Mouse (Mus musculus) midbrain, embryonic 14.5 days (tissue): ENCODE results near the gene D2hgdh. TPM values are rescaled to one million over a fixed set of nuclear protein-coding genes. Genes with fewer than 3 reads are reported as not detected.
"Not testable (repeated sequence)": the region's sequence is repeated elsewhere in the genome, so short reads cannot be mapped to it uniquely, and the experiment has no call there.

Experiments used
- ATAC-seq: fragments of 200-750 bp; cut with Nextera tagmentation; 2 replicates; pipeline ENCODE4 v1.8.0; 2017; ENCODE audit warnings: moderate number of reproducible peaks, moderate library complexity; ENCODE audit not compliant: low FRiP score, low TSS enrichment
- DNase-seq: peaks from one replicate; pipeline ENCODE4 v3.0.0-alpha.2; 2015
- H3K27ac ChIP-seq: fragments of 300-500 bp; sonication (generic); replicated peaks from 2 replicates; pipeline ENCODE4 v1.5.1; 2014; ENCODE audit warnings: mild to moderate bottlenecking, low read depth, low read length, moderate library complexity
- H3K27me3 ChIP-seq: fragments of 300-500 bp; sonication (generic); 2 replicates; pipeline ENCODE4 v1.6.1; 2014; ENCODE audit warnings: low read length, control low read depth, mixed read lengths; ENCODE audit not compliant: control insufficient read depth, insufficient read depth
- H3K36me3 ChIP-seq: fragments of 300-500 bp; sonication (generic); 2 replicates; pipeline ENCODE4 v1.6.1; 2014; ENCODE audit warnings: low read length, control low read depth; ENCODE audit not compliant: control insufficient read depth, insufficient read depth
- H3K4me1 ChIP-seq: fragments of 300-500 bp; sonication (generic); 2 replicates; pipeline ENCODE4 v1.6.1; 2014; ENCODE audit warnings: mild to moderate bottlenecking, antibody characterized with exemption, low read length, control low read depth; ENCODE audit not compliant: control insufficient read depth, insufficient read depth
- H3K4me2 ChIP-seq: fragments of 300-500 bp; sonication (generic); 2 replicates; pipeline ENCODE4 v1.6.1; 2014; ENCODE audit warnings: mild to moderate bottlenecking, low read length, moderate library complexity
- H3K4me3 ChIP-seq: fragments of 300-500 bp; sonication (generic); replicated peaks from 2 replicates; pipeline ENCODE4 v1.5.1; 2014; ENCODE audit warnings: low read depth, low read length
- H3K9ac ChIP-seq: fragments of 300-500 bp; sonication (generic); replicated peaks from 2 replicates; pipeline ENCODE4 v1.6.1; 2014; ENCODE audit warnings: mild to moderate bottlenecking, low read length, moderate library complexity
- H3K9me3 ChIP-seq: fragments of 300-500 bp; sonication (generic); 2 replicates; pipeline ENCODE4 v1.6.1; 2016; ENCODE audit warnings: low read length, control low read depth, mixed read lengths; ENCODE audit not compliant: control insufficient read depth
- WGBS: fragments of 180-500 bp; shearing (Covaris S2); extraction: QIAGEN DNeasy Blood & Tissue Kit; methylation state at CpG from one replicate; pipeline ENCODE4 v1.1.7; 2014; 5-methylcytosine and 5-hydroxymethylcytosine counted together
- polyA plus RNA-seq: library from polyadenylated mRNA; unstranded; fragments of >200 nt; fragmentation: Nextera tagmentation; extraction: Ambion mirVana; gene quantifications from 2 replicates; pipeline ENCODE4 v1.2.1, GENCODE M21; 2014

The D2hgdh gene
- polyA plus RNA-seq, 1 experiment from 2014 or later: 11.5 TPM

GRCm38 (mm10) chr1:93823796-93824495 lies 763 bp upstream of the D2hgdh start:
- Histone ChIP-seq H3K27ac (peak overlapping the region; percentile 95; the same call in 1 of the 2 replicates), H3K9me3 (no peaks in the 10 kb centered on the region), H3K36me3 (peaks cover 20% of the 10 kb centered on the region), H3K4me3 (no peak overlapping the region), H3K9ac (no peak overlapping the region; the same call in 1 of the 2 replicates), H3K4me1 (peaks cover 10% of the 10 kb centered on the region), H3K4me2 (peak overlapping the region; percentile 95; the same call in 1 of the 2 replicates), H3K27me3 (no peaks in the 10 kb centered on the region)
- DNase-seq (no peak), ATAC-seq (no peak)
- 85% methylated on average over 3 of the region's 3 CpGs for WGBS

GRCm38 (mm10) chr1:93825105-93825674 lies 481 bp downstream of the D2hgdh start:
- WGBS: under 1% methylated on average over 30 of the region's 30 CpGs
- Histone ChIP-seq H3K4me3 (peak overlapping the region; percentile 58), H3K36me3 (peaks cover 9% of the 10 kb centered on the region), H3K9me3 (no peaks in the 10 kb centered on the region), H3K27me3 (no peaks in the 10 kb centered on the region), H3K27ac (peak overlapping the region; percentile 95), H3K9ac (peak overlapping the region; percentile 68), H3K4me1 (peaks cover 10% of the 10 kb centered on the region), H3K4me2 (peak overlapping the region; percentile 95)
- DNase-seq (peak; percentile 98), ATAC-seq (peak; percentile 96)

GRCm38 (mm10) chr1:93825771-93826539 lies 1.2 kb downstream of the D2hgdh start:
- WGBS: 37% methylated on average over 27 of the region's 27 CpGs

GRCm38 (mm10) chr1:93826540-93826835 lies 1.8 kb downstream of the D2hgdh start:
- H3K27ac ChIP-seq: no peak overlapping the region
- no peak overlapping the region for H3K9ac ChIP-seq

More at GRCm38 (mm10) chr1:93825771-93826539, 1.2 kb downstream of the D2hgdh start:
- Histone ChIP-seq H3K9me3 (no peaks in the 10 kb centered on the region), H3K4me2 (peak overlapping the region; percentile 95), H3K27me3 (no peaks in the 10 kb centered on the region), H3K4me1 (peaks cover 10% of the 10 kb centered on the region), H3K4me3 (peak overlapping the region; percentile 58), H3K36me3 (peaks cover 6% of the 10 kb centered on the region), H3K9ac (peak overlapping the region; percentile 68), H3K27ac (peak overlapping the region; percentile 95)
- DNase-seq (no peak), ATAC-seq (peak; percentile 34; the same call in 1 of the 2 replicates)

GRCm38 (mm10) chr1:93832754-93833360 lies 8.1 kb downstream of the D2hgdh start:
- peaks cover 11% of the 10 kb centered on the region for H3K36me3 ChIP-seq
- not testable (repeated sequence) for H3K4me3 ChIP-seq, H3K9me3 ChIP-seq, ATAC-seq, H3K4me1 ChIP-seq, H3K27me3 ChIP-seq, DNase-seq, H3K9ac ChIP-seq, H3K27ac ChIP-seq, H3K4me2 ChIP-seq
- WGBS: 74% methylated on average over 2 of the region's 4 CpGs

More at GRCm38 (mm10) chr1:93826540-93826835, 1.8 kb downstream of the D2hgdh start:
- ATAC-seq (no peak), DNase-seq (no peak)
- Histone ChIP-seq H3K27me3 (no peaks in the 10 kb centered on the region), H3K4me3 (no peak overlapping the region), H3K9me3 (no peaks in the 10 kb centered on the region), H3K4me2 (peak overlapping the region; percentile 95), H3K4me1 (peaks cover 10% of the 10 kb centered on the region), H3K36me3 (peaks cover under 1% of the 10 kb centered on the region; the same call in 1 of the 2 replicates)
- WGBS: 96% methylated on average over 9 of the region's 9 CpGs

GRCm38 (mm10) chr1:93834671-93835150 lies 10.0 kb downstream of the D2hgdh start:
- 81% methylated on average over 7 of the region's 7 CpGs for WGBS
- Histone ChIP-seq H3K36me3 (peaks cover 14% of the 10 kb centered on the region), H3K4me3 (no peak overlapping the region), H3K4me1 (no peaks in the 10 kb centered on the region), H3K27me3 (no peaks in the 10 kb centered on the region), H3K4me2 (no peak overlapping the region), H3K9ac (no peak overlapping the region), H3K27ac (no peak overlapping the region), H3K9me3 (no peaks in the 10 kb centered on the region)
- ATAC-seq (no peak), DNase-seq (no peak)

- no peak overlapping the region for H3K27ac ChIP-seq
- no peak overlapping the region for H3K9ac ChIP-seq
- H3K27me3 ChIP-seq: no peaks in the 10 kb centered on the region
- ATAC-seq (no peak), DNase-seq (no peak)
- no peak overlapping the region for H3K4me2 ChIP-seq
- WGBS: 93% methylated on average over 4 of the region's 4 CpGs
- H3K36me3 ChIP-seq: peaks cover 14% of the 10 kb centered on the region
- H3K9me3 ChIP-seq: no peaks in the 10 kb centered on the region
- no peaks in the 10 kb centered on the region for H3K4me1 ChIP-seq
- H3K4me3 ChIP-seq: no peak overlapping the region
Observed at GRCm38 (mm10) chr1:93835211-93835610, 10.5 kb downstream of the D2hgdh start.

- ATAC-seq (no peak), DNase-seq (no peak)
- Histone ChIP-seq H3K27me3 (no peaks in the 10 kb centered on the region), H3K4me2 (no peak overlapping the region), H3K4me3 (no peak overlapping the region), H3K36me3 (peaks cover 14% of the 10 kb centered on the region), H3K9me3 (no peaks in the 10 kb centered on the region), H3K4me1 (no peaks in the 10 kb centered on the region), H3K9ac (no peak overlapping the region), H3K27ac (no peak overlapping the region)
- 93% methylated on average over 6 of the region's 6 CpGs for WGBS
Observed at GRCm38 (mm10) chr1:93835876-93836531, 11.3 kb downstream of the D2hgdh start.
